Mouse (Mus musculus) stomach, embryonic 14.5 days (tissue): ENCODE measurements around the gene Gm13285. TPM values are rescaled to one million over a fixed set of nuclear protein-coding genes. Genes with fewer than 3 reads are reported as not detected.
A peak's percentile ranks its signal among the peaks of the same experiment; 100 is the strongest.
"Not testable (repeated sequence)": the region's sequence is repeated elsewhere in the genome, so short reads cannot be mapped to it uniquely, and the experiment has no call there.

ENCODE experiments used
- ATAC-seq: fragments of 200-750 bp; cut with Nextera tagmentation; 2 replicates; pipeline ENCODE4 v1.8.0; 2017; ENCODE audit warnings: low read depth, moderate TSS enrichment; ENCODE audit not compliant: insufficient number of reproducible peaks, insufficient read depth, low FRiP score
- H3K27ac ChIP-seq: fragments of 300-500 bp; sonication (generic); 2 replicates; pipeline ENCODE4 v1.5.1; 2014; ENCODE audit warnings: mild to moderate bottlenecking, low read length, moderate library complexity, mixed read lengths
- H3K27me3 ChIP-seq: fragments of 300-500 bp; sonication (generic); 2 replicates; pipeline ENCODE4 v1.6.1; 2014; ENCODE audit warnings: low read length, control low read depth, mixed read lengths; ENCODE audit not compliant: control insufficient read depth, insufficient read depth
- H3K36me3 ChIP-seq: fragments of 300-500 bp; sonication (generic); 2 replicates; pipeline ENCODE4 v1.6.1; 2014; ENCODE audit warnings: mild to moderate bottlenecking, control low read depth, low read length, moderate library complexity, mixed read lengths; ENCODE audit not compliant: control insufficient read depth, insufficient read depth
- H3K4me1 ChIP-seq: fragments of 300-500 bp; sonication (generic); 2 replicates; pipeline ENCODE4 v1.6.1; 2014; ENCODE audit warnings: low read length, control low read depth, mixed read lengths; ENCODE audit not compliant: control insufficient read depth, insufficient read depth
- H3K4me2 ChIP-seq: fragments of 300-500 bp; sonication (generic); replicated peaks from 2 replicates; pipeline ENCODE4 v1.6.1; 2014; ENCODE audit warnings: low read depth, low read length, control low read depth
- H3K4me3 ChIP-seq: fragments of 300-500 bp; sonication (generic); 2 replicates; pipeline ENCODE4 v1.5.1; 2014; ENCODE audit warnings: low read depth, low read length, control low read depth
- H3K9ac ChIP-seq: fragments of 300-500 bp; sonication (generic); replicated peaks from 2 replicates; pipeline ENCODE4 v1.6.1; 2014; ENCODE audit warnings: low read depth, mild to moderate bottlenecking, control low read depth, low read length, moderate library complexity, mixed read lengths
- H3K9me3 ChIP-seq: fragments of 300-500 bp; sonication (generic); 2 replicates; pipeline ENCODE4 v1.6.1; 2016; ENCODE audit warnings: low read depth, low read length, control low read depth; ENCODE audit not compliant: control insufficient read depth
- WGBS: fragments of 180-500 bp; shearing (Covaris S2); extraction: QIAGEN DNeasy Blood & Tissue Kit; methylation state at CpG from one replicate; pipeline ENCODE4 v1.1.7; 2014; 5-methylcytosine and 5-hydroxymethylcytosine counted together
- polyA plus RNA-seq: library from polyadenylated mRNA; unstranded; fragments of >200 nt; fragmentation: Nextera tagmentation; extraction: Ambion mirVana; gene quantifications from 2 replicates; pipeline ENCODE4 v1.2.1, GENCODE M21; 2014

Gm13285 gene
- polyA plus RNA-seq = 1.00 and 1.5 TPM in 2 replicates

DNA sequence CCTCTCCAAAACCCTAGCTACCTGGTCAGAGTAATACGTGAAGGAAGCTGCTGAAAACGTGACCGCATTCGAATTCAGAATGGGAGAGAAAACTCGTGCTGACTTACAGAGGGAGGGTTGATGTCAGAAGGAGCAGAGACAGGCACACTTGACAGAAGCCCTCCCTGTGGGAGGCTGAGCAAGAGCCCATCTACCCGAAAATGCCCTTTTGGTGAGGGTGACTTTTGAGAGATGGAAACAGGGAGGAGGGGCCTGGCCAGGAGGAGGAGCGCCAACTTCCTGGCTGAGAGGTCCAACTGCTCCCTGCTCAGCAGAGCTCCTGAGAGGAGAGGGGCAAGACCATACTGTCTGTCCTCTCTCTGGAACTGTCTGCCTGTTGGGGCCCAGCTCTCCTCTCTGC, at the start of gene Gm13285:
Gene Gm13285 (plus strand): TSS at position 301 of the 400 bp plus-strand sequence.
- not testable (repeated sequence) for H3K4me3 ChIP-seq, H3K9me3 ChIP-seq, H3K4me2 ChIP-seq, H3K4me1 ChIP-seq, H3K9ac ChIP-seq, H3K27me3 ChIP-seq, H3K27ac ChIP-seq, H3K36me3 ChIP-seq, ATAC-seq
- WGBS = 25% methylated on average over 1 of the region's 7 CpGs

DNA sequence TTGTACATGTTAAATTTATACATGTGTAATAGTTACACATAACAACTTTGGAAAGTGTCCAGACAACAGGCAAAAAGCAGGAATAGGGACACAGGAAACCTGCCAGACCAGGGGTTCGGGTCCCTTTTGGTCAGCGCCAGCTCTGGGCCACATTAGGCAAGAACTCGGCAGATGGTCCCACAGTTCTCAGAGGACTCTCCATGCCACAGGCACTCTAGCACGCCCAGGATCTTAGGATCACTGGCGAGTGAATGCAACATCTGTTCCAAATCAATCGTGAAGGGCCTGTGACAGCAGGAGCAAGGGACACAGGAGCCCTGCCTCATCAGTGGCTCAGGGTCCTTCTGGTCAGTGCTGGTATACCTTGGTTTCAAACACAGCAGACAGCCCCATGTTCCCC, 49.5 kb upstream of the Gm13285 start:
- Histone ChIP-seq H3K4me1 (no peaks in the 10 kb centered on the region), H3K4me3 (no peak overlapping the region), H3K9me3 (no peaks in the 10 kb centered on the region), H3K36me3 (no peaks in the 10 kb centered on the region), H3K27ac (no peak overlapping the region), H3K4me2 (no peak overlapping the region), H3K27me3 (no peaks in the 10 kb centered on the region), H3K9ac (no peak overlapping the region)
- no peak for ATAC-seq
- 50% methylated on average over 6 of the region's 6 CpGs for WGBS

DNA sequence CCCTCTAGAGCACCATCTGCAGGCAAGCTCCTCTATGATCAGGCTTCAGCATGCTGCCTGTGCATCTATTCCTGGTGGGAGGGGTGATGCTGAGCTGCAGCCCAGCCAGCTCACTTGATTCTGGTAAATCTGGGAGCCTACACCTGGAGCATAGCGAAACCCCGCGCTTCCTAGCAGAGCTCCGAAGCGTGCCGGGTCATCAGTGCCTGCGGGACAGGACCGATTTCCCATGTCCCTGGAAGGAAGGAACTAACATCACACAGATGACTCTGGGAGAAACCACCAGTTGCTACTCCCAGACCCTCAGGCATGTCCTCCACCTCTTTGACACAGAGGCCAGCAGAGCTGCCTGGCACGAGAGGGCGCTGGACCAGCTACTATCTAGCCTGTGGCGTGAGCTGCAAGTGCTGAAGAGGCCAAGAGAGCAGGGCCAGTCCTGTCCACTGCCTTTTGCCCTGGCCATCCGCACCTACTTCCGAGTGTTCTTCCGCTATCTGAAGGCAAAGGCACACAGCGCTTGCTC, 44.6 kb upstream of the Gm13285 start, which contains the start of gene Gm13271:
Gene Gm13271 (plus strand): TSS at position 51 of the 523 bp plus-strand sequence.
- H3K9ac ChIP-seq, H3K36me3 ChIP-seq, H3K27me3 ChIP-seq, ATAC-seq, H3K27ac ChIP-seq, H3K4me2 ChIP-seq, H3K4me1 ChIP-seq, H3K4me3 ChIP-seq, H3K9me3 ChIP-seq: not testable (repeated sequence)
- 67% methylated on average over 15 of the region's 15 CpGs for WGBS

DNA sequence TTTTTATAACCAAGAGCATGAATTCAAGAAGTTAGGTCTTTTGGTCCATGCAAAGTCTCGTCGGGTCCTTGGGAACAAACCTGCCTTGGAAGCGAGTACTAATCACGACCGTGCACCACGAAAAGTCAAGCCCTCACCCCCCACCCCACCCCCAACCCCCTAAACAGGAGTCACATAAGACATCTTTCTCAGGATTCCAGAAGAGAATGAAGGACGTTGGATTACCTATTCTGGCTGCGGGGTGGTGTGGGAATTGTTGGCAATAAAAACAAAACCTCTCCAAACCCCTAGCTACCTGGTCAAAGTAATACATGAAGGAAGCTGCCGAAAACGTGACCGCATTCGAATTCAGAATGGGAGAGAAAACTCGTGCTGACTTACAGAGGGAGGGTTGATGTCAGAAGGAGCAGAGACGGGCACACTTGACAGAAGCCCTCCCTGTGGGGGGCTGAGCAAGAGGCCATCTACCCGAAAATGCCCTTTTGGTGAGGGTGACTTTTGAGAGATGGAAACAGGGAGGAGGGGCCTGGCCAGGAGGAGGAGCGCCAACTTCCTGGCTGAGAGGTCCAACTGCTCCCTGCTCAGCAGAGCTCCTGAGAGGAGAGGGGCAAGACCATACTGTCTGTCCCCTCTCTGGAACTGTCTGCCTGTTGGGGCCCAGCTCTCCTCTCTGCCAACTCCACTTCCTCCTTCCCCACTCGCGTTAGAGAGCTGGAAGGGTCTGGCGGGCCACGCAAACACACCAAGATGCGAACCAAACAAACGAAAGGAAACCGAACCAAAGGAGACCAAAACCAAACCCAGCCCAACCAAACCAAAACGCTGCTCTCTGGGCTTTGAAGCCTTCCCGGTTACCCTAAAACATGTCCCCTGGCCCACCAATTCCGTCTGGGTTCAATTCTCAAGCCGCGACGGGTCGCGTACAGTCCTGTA, 42.6 kb upstream of the Gm13285 start:
- 11% methylated on average over 28 of the region's 31 CpGs for WGBS
- not testable (repeated sequence) for H3K27me3 ChIP-seq, H3K9me3 ChIP-seq, H3K36me3 ChIP-seq, H3K4me1 ChIP-seq, ATAC-seq
- Histone ChIP-seq H3K4me3 (peak overlapping the region; percentile 42), H3K27ac (peak overlapping the region; percentile 93), H3K9ac (peak overlapping the region; percentile 52), H3K4me2 (peak overlapping the region; percentile 61)

DNA sequence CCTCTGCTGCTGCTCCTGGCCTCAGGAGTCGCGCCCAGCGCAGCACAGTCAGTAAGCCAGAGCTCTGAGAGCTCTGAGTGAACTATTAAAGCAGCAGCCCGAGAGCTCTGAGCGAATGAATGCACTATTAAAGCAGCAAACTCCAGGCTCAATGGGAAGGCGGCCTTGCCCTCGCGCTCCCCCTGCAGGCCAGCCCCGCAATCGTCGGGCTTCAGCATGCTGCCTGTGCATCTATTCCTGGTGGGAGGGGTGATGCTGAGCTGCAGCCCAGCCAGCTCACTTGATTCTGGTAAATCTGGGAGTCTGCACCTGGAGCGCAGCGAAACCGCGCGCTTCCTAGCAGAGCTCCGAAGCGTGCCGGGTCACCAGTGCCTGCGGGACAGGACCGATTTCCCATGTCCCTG, 41.8 kb upstream of the Gm13285 start:
- WGBS = 0% methylated on average over 11 of the region's 21 CpGs
- Histone ChIP-seq H3K4me3 (peak overlapping the region; percentile 42), H3K27ac (peak overlapping the region; percentile 93), H3K4me2 (peak overlapping the region; percentile 61)
- not testable (repeated sequence) for H3K9ac ChIP-seq, H3K27me3 ChIP-seq, H3K36me3 ChIP-seq, H3K9me3 ChIP-seq, H3K4me1 ChIP-seq
- ATAC-seq = peak; percentile 99

DNA sequence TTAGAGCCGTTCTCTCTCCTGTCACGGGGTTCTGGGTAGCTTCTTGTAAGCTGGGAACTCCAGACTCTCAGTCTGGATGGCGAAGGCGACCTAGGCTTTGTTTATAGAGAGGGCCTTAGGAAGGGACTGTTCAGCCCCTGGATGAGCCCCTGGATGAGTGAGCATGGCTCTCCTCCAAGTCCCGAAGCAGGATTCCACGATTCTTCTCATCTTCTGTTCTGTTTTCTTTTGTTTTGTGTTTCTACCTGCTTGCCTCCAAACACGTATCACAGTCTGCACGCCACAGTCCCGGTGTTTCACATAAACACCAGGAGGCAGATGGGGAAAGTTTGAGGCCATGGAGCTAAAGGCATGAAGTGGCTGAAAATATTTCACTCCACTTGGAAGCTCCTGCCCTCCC, 40.7 kb upstream of the Gm13285 start:
- H3K9ac ChIP-seq, H3K4me3 ChIP-seq, H3K9me3 ChIP-seq, H3K27ac ChIP-seq, H3K4me1 ChIP-seq, H3K4me2 ChIP-seq, H3K27me3 ChIP-seq, H3K36me3 ChIP-seq, ATAC-seq: not testable (repeated sequence)
- 85% methylated on average over 9 of the region's 9 CpGs for WGBS

DNA sequence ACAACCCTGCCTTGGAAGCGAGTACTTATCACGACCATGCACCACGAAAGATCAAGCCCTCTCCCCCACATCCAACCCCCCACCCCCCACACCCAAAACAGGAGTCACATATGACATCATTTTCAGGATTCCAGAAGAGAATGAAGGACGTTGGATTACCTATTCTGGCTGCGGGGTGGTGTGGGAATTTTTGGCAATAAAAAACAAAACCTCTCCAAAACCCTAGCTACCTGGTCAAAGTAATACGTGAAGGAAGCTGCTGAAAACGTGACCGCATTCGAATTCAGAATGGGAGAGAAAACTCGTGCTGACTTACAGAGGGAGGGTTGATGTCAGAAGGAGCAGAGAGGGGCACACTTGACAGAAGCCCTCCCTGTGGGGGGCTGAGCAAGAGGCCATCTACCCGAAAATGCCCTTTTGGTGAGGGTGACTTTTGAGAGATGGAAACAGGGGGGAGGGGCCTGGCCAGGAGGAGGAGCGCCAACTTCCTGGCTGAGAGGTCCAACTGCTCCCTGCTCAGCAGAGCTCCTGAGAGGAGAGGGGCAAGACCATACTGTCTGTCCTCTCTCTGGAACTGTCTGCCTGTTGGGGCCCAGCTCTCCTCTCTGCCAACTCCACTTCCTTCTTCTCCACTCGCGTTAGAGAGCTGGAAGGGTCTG, 39.7 kb upstream of the Gm13285 start, which contains the start of gene Gm13283:
Gene Gm13283 (plus strand): TSS at position 510 of the 659 bp plus-strand sequence.
- H3K4me3 ChIP-seq = peak within 1 kb of the TSS; percentile 16; the same call in 1 of the 2 replicates
- not testable (repeated sequence) for H3K9me3 ChIP-seq, H3K27ac ChIP-seq, H3K4me1 ChIP-seq, H3K27me3 ChIP-seq, H3K9ac ChIP-seq, H3K36me3 ChIP-seq, ATAC-seq
- WGBS = 24% methylated on average over 8 of the region's 14 CpGs
- peak within 1 kb of the TSS; percentile 30 for H3K4me2 ChIP-seq

DNA sequence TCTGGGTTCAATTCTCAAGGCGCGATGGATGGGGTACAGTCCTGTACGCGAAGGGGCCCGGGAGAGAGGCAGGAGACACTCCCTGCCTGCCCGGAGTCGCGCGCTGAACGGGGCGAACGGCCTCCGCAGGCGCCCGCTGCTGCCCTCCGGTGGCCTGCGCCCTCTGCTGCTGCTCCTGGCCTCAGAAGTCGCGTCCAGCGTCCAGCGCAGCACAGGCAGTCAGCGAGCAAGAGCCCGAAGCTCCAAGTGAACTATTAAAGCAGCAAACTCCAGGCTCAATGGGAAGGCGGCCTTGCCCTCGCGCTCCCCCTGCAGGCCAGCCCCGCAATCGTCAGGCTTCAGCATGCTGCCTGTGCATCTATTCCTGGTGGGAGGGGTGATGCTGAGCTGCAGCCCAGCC, 39.0 kb upstream of the Gm13285 start:
- H3K4me1 ChIP-seq, H3K9me3 ChIP-seq, H3K27me3 ChIP-seq, ATAC-seq, H3K36me3 ChIP-seq, H3K27ac ChIP-seq, H3K9ac ChIP-seq: not testable (repeated sequence)
- peak overlapping the region; percentile 16; the same call in 1 of the 2 replicates for H3K4me3 ChIP-seq
- WGBS = 0% methylated on average over 21 of the region's 28 CpGs
- H3K4me2 ChIP-seq = peak overlapping the region; percentile 30
